Mouse (Mus musculus) MN1 (cell line): Measurements from ENCODE around the gene Msl3.

Experiments
- DNase-seq: peaks from one replicate; pipeline ENCODE4 v3.0.0-alpha.2; 2016; ENCODE audit warnings: low spot score

Msl3 gene

DNA sequence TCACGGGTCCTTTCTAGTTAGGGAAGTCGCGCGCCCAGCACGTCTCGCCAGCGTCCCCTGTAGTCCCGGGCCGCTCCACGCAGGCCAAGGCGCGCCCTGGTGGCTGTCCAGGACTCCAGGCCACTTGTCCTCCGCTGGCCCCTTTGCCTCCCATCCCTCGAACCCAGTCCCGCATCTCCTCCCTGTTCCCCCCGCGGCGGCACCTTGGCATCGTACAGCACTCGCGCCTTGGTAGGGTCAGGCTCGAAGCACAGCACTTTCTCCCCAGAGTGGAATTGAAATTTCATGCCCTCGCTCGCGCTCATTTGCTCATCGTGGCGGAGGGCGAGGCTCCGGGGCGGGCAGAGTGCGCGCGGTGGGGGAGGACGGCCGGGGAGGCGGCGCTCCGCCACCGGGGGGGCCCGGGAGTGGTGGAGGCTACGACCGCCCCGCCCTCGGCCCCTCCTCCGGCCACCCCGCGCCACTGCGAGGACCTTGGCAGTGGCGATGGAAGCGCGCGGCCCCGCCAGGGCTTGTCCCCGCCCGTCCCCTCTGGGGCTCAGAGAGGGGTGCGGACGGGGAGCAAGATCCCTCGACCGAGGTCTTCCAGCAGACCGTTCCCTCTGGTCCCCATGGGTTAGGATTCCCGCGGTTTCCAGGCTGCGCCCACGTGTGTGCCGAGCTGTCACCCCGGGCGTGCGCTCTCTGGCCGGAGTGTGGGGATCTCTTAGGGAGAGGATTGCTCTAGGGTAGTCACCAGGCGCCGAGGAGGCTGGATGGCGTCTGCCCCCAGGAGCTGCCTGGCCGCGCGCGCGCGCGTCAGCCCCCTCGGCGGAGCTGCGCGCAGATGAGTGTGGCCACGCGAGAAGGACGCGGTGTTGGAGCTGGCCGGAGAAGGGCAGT is at the start of gene Msl3:
Gene Msl3 (minus strand): TSS at position 374 of the 882 bp plus-strand sequence.
- DNase-seq: peak; percentile 87

DNA sequence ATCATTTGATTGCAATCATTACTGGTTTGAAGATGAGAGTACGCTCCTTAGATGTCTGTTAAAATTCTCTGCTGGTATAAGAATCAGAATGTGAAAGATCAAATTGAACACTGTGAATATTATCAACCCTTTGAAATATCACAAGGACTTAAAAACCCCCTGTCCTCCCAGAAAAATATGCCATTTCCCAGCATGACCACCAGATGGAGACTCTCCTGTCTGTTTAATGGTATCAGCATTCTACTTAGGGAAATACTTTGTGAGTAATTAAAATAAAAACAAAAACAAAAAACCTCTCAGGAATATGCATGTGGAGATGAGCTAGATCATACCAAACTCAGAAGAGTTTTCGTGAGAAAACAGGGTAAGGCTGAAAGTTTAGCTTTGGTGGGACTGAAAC is 44.3 kb upstream of the Msl3 start:
- DNase-seq: no peak

DNA sequence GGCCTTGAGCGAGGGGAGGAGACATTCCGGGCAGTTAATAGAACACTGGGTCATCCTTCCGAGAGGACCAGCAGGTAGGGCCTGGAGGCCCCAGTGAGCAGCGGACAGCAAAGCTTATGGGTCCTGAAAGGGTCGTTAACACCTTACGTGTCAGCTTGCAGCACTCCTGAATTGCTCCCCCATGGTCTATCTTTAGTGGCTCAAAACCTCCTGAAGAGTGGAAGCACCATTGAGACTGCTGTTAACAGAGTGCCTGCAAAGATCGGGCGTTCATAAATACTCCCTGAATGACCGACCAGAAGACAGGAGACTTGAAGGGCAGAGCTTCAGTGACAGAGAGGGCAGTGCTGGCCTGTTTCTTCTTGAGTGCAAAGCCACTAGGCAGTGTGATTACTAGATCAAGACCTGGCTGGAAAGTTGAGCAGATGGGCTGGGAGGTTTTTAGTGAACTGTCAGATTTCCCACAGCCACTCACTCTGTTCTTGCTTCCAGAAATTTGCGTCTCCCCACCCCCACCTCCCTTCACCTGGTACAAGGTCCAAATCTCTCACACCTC is 787 bp upstream of the Msl3 start:
- no peak for DNase-seq

DNA sequence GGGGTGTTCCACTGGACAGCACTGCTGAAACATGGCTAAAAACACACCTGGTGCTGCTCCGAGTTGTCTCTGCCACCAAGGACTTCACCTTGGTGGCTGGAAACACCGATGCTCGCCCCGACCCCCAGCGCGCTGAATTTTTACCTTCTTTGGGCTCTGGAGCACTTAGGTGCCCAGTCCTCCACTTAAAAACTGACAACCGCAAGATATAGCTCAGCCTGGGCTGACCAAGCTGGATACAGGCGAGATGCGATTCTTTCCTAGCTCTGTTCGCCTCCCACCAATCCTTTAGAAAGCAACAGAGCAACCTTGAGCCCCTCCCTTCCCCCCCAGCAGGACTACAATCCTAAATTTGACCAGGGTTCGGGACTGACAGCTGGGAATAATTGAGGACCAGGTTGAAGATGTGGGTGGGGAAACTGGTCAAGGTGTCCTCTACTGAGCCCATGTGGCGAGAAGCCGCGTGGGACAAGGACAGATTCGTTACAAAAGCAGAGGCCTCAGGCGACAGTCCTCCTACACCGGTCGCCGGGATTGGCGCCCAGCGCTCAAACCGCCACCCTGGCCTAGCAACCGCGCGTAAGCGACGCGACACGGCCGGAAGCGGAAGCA is 679 bp downstream of the Msl3 start:
- peak; percentile 5 for DNase-seq

DNA sequence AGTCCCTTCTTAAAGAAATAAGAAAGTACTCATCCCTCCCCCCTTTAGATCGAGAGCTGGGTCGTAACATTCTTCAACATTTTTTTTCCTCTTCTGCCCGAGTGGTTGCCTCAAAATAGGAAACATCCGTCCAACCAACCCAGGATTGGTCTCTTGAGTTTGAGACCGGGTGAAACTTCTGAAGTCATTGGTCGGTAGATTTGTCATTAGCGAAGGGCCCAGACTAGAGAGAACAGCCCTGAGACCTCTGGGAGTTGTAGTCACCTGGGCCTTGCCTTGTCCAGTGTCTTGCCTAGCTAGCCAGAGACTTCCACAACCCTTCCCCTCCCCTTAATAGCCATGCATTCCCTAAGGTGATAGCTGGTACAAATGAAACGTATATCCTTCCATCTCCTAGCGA is 1.3 kb downstream of the Msl3 start:
- peak; percentile 79 for DNase-seq

DNA sequence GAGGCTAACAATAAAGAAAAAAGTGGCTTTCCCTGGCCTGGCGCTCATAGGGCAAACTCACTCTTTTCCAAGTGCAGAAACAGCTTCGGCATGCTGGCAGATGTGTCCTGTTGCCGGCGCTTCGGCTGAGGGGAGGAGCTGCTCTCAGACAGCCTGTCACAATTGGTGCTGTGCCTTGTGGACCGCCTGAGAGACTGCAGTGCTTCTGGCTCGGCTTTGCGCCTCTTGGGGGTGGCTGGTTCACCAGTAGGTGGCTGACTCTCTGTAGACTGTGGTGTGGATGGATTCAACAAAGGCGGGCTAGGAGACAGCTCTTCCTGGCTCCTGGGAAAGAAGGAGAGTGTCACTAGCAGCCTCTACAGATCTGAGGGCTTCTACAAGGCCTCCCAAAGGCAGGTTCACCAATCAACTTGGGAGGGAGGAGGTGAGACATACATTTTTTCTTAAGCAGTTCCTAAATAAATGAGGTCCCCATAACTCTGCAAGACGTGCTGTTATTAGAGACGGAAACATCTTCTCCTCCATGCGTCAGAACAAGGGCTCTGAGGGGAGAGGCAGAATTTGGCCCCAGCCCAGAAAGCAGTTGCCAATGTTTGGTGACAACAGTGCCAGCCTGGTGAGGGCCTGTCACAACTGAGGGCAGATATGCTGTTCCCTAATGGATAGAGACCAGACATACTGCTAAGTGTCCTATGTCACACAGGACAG is 9.6 kb downstream of the Msl3 start:
- no peak for DNase-seq

DNA sequence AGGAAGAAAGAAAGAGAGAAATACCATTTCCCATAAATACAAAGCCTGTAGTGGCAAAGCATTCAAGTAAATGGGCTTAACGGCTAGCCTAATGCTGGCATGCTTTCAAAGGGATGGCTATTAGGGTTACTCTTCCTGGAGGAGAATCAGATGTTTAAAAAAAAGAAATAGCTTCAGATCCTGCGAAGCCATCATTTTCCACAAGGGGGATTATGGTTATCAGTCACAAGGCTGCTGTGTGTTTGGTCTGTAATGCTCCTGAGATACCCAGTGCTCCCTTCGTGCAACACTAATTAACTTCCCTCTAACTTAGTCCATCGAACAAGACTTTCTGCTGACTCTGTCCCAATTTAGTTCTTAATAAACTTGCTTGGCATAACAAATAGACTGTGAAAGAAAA is 13.5 kb downstream of the Msl3 start:
- DNase-seq: peak; percentile 7

DNA sequence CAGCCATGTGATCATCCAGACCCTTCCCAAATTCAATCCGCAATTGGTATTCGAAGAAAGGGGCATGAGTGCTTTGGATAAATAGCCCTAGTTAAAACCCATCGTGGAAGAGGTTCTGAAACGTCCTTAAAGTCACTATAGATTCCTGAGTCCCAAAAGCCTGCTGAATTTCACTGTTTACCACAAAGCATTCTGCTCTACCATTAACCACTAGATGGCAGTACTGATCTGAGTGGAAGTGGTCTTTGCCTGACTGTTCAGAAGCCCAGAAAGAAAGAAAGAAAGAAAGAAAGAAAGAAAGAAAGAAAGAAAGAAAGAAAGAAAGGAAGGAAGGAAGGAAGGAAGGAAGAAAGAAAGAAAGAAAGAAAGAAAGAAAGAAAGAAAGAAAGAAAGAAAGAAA is 13.9 kb downstream of the Msl3 start:
- peak; percentile 50 for DNase-seq

DNA sequence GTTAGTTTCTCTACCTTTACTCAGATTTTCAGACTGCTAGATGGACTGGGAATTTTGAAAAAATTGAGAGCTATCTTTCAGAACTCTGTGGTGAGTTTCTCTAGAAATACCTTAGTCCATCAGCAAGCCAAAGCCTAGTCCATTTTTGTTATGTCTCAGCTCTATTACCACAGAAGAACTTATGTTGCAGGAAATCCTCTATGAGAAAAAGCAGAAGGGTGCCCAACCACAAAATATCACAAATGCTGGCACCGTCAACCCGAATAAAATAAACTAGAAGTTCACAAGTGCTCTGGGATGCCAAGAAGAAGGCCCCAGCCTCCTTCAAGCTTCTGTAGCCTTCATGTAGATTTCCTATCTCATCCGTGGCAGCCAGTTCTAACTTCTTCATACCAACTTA is 14.4 kb downstream of the Msl3 start:
- DNase-seq: no peak

DNA sequence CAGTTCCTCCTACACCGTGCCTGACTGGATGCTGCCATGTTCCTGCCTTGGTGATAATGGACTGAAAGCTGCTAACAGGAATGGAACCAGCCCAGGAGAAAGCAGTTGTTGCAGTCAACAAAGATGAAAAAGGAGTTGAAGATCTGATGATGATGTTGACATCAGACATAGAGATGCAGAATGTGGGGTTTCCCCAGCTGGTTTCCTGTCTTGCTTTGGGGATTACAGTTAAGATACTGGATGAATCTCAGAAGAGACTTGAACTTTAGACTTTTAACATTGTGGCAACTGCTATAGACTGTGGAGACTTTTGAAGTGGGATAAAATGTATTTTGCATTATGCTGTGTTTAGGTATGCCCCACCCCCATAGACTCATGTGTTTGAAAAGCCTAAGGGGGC is 15.9 kb downstream of the Msl3 start:
- DNase-seq: no peak

DNA sequence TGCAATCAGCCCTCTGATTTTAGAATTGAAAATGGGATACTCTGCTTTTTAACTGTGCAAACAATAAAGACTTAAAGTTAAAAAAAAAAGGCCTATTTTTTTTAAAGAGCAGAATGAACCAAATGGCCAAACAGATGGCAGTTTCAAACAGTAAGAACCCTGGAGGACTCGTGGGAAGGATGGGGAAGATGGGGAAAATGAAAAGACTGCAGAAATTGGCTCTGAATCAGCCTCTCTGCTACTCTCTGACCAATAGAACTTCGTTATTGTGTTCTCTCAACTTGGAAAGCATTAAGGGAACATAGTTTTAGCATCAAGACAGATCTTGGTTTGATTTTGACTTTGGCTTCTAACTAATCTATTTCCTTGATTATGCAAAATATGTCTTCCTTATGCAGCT is 24.4 kb downstream of the Msl3 start:
- DNase-seq: no peak

DNA sequence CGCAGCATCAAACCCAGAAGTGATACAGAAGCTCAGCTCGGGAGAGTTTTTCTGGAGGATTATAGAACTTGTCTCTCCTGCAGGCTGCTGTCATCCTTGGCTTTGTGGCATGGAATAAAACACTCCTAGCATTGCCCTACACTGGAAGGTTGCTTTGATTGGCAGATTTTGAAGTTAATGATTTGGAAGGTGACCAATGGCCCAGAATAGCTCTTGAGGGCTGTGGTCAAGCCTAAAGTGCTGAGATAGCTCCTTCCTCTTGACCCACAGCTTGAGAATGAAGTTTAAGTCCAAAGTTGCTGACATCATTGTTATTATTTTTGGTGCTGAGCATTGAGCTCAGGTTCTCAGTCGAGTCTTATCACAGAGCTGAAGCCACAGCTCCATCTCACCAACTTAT is 26.0 kb downstream of the Msl3 start:
- no peak for DNase-seq

DNA sequence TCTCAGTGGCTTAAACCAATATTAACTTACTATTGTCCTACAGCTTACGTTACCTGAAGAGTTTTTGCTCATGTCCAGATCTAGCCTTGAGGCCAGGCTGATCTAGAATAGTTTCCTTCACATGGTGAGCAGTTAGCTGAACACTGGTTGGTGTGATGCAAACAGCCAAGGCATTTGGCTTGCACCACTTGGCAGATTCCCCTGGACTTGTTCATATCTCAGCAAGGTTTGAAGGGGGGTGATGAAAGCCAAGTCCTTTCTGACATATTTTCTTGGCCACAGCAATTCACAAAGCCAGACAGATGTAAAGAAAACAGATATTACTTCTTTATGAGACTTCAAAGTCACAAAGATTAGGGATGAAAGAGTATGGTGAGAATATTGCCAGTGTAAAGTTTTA is 30.2 kb downstream of the Msl3 start:
- no peak for DNase-seq

DNA sequence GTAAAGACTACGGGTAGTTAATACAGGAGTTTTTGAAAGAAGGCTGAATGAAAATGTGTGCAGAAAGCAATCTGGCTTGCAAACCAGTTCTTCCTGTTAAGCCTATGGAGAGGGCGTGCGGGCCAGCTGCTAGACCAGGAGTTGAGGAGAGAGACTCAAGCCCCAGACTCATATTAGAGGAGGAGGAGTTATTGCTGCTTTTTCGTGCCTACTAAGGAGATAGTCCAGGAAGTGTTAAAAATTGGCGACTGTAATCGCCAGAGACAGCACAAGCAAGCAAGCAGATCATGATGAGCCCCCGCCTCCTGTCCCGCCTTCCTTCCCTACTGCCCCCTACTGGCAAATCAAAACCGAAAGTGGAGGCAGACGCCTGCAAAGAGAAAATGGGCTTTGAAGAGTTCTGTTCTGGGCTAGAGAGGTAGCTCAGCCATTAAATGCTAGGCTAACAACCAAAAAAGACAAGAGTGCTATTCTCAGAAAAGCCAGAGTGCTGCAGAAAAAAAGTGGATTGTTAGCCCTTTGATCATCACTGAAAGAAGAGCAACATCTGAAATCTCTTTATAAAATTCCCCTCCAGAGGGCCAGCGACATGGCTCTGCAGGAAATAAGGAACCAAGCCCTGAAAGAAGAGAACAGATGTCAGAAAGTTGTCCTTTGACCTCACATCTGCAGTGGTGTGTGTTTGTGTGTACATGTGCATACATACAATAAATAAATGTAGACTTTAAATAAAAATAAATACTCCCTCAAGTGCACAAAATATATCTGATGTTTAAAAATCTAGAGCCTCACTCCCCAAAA is 33.9 kb downstream of the Msl3 start:
- DNase-seq: peak; percentile 33
